ENCODE assay signal across 9 mouse cellular contexts in the genomic region with DNA sequence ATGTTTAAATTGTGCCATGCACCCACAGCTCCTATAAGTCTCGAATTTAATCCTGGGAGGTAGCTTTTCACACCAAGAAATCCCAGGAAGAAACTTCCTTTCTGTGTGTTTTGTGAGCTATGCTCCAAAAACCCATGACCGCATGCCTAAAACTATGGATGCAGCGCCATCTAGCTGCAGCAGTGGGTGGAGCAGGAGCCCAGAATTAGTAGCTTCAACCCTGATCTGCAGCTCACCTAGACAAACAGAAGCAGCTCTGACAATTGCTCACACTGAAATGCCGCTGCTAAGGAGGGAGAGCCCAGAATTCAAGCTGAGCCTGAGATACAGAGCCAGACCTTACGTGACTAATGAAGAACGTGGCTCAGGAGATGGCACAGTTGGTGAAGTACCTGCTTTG.
A peak's percentile ranks its signal among the peaks of the same experiment; 100 is the strongest.
DNase-seq lines count a peak whose midpoint lies in the region; ATAC-seq lines count a peak whose summit lies in the region.
"Had no signal": no experiment of that assay in that cellular context is flagged by ENCODE, and none has a peak within 500 bp of the region (broad histone marks: within the 10 kb centered on the region; RNA-seq: fewer than 3 reads in every experiment).

No protein-coding gene starts in this region.

- H3K27ac ChIP-seq in hindbrain, embryonic 16.5 days (ENCODE audit: low read depth, low read length), result no peak overlapping the region
- H3K27ac ChIP-seq: liver, embryonic 15.5 days had no signal

- DNase-seq in R1 (ENCODE audit: low read depth, low spot score), result peak; percentile 57
- peak; percentile 80 for DNase-seq in cerebellum, adult 9-10 months
- peak; percentile 80 to 94 for DNase-seq in frontal cortex, postnatal 14 days (ENCODE audit: low spot score in 2 of 2)
- peak; percentile 89 to 97 for DNase-seq in layer of hippocampus, postnatal 25 days (ENCODE audit: extremely low spot score in 1 of 2, low spot score in 1 of 2)
- peak; percentile 79 to 86 for DNase-seq in lung, postnatal 4 days
- peak; percentile 92 to 94 for DNase-seq in right cerebral cortex, postnatal 10 days (ENCODE audit: low spot score in 2 of 2)
- DNase-seq in urinary bladder, postnatal 14 days (ENCODE audit: low spot score), result peak; percentile 84

- H3K36me3 ChIP-seq in hindbrain, embryonic 16.5 days (ENCODE audit: control insufficient read depth, insufficient read depth, low read length), result no peaks in the 10 kb centered on the region
- H3K36me3 ChIP-seq: liver, embryonic 15.5 days had no signal

- no peak overlapping the region for H3K4me3 ChIP-seq in hindbrain, embryonic 16.5 days (ENCODE audit: low read length)
- H3K4me3 ChIP-seq: liver, embryonic 15.5 days had no signal

- ATAC-seq in hindbrain, embryonic 16.5 days, result peak; percentile 64

- no peaks in the 10 kb centered on the region for H3K27me3 ChIP-seq in hindbrain, embryonic 16.5 days (replicated peaks; ENCODE audit: control insufficient read depth, insufficient read depth, low read length)
- H3K27me3 ChIP-seq: liver, embryonic 15.5 days had no signal

- under 1% methylated on average over 6 of the region's 6 CpGs for WGBS in hindbrain, embryonic 16.5 days

- H3K4me1 ChIP-seq in hindbrain, embryonic 16.5 days (ENCODE audit: control insufficient read depth, insufficient read depth, low read depth, low read length), result peaks cover 5% of the 10 kb centered on the region
- H3K4me1 ChIP-seq: liver, embryonic 15.5 days had no signal

- H3K4me2 ChIP-seq in hindbrain, embryonic 16.5 days (ENCODE audit: low read length), result no peak overlapping the region
- H3K4me2 ChIP-seq: liver, embryonic 15.5 days had no signal

- H3K9ac ChIP-seq in hindbrain, embryonic 16.5 days (ENCODE audit: low read depth, low read length), result no peak overlapping the region
- H3K9ac ChIP-seq: liver, embryonic 15.5 days had no signal

- no peaks in the 10 kb centered on the region for H3K9me3 ChIP-seq in hindbrain, embryonic 16.5 days (ENCODE audit: control insufficient read depth, low read length)
- H3K9me3 ChIP-seq: liver, embryonic 15.5 days had no signal
